Mouse (Mus musculus) midbrain, embryonic 16.5 days (tissue): ENCODE measurements at regions not wholly inside any gene's neighbourhood (a gene's known extent, or its start where the extent isn't known, plus 50 kb on each side); places are given as distances from the start of the nearest gene placed in this dataset.
A peak's percentile ranks its signal among the peaks of the same experiment; 100 is the strongest.

Source experiments
- ATAC-seq: fragments of 200-750 bp; cut with Nextera tagmentation; 2 replicates; pipeline ENCODE4 v1.8.0; 2017; ENCODE audit warnings: moderate TSS enrichment
- H3K27ac ChIP-seq: fragments of 300-500 bp; sonication (generic); 2 replicates; pipeline ENCODE4 v1.5.1; 2014; ENCODE audit warnings: mild to moderate bottlenecking, low read length, mixed read lengths
- H3K27me3 ChIP-seq: fragments of 300-500 bp; sonication (generic); 2 replicates; pipeline ENCODE4 v1.6.1; 2014; ENCODE audit warnings: low read depth, low read length, mixed read lengths; ENCODE audit not compliant: control insufficient read depth, insufficient read depth
- H3K36me3 ChIP-seq: fragments of 300-500 bp; sonication (generic); 2 replicates; pipeline ENCODE4 v1.6.1; 2014; ENCODE audit warnings: mild to moderate bottlenecking, low read length, moderate library complexity, mixed read lengths; ENCODE audit not compliant: control insufficient read depth, insufficient read depth
- H3K4me1 ChIP-seq: fragments of 300-500 bp; sonication (generic); 2 replicates; pipeline ENCODE4 v1.6.1; 2014; ENCODE audit warnings: mild to moderate bottlenecking, low read length, mixed read lengths; ENCODE audit not compliant: control insufficient read depth, insufficient read depth
- H3K4me2 ChIP-seq: fragments of 300-500 bp; sonication (generic); 2 replicates; pipeline ENCODE4 v1.6.1; 2014; ENCODE audit warnings: mild to moderate bottlenecking, low read length, mixed read lengths
- H3K4me3 ChIP-seq: fragments of 300-500 bp; sonication (generic); 2 replicates; pipeline ENCODE4 v1.5.1; 2014; ENCODE audit warnings: low read depth, mild to moderate bottlenecking, low read length, moderate library complexity, mixed read lengths
- H3K9ac ChIP-seq: fragments of 300-500 bp; sonication (generic); 2 replicates; pipeline ENCODE4 v1.6.1; 2014; ENCODE audit warnings: low read depth, low read length, mixed read lengths
- H3K9me3 ChIP-seq: fragments of 300-500 bp; sonication (generic); replicated peaks from 2 replicates; pipeline ENCODE4 v1.6.1; 2014; ENCODE audit warnings: mild to moderate bottlenecking, low read length, mixed read lengths; ENCODE audit not compliant: control insufficient read depth, poor library complexity, severe bottlenecking
- whole genome bisulfite sequencing: fragments of 180-500 bp; shearing (Covaris S2); extraction: QIAGEN DNeasy Blood & Tissue Kit; methylation state at CpG from one replicate; pipeline ENCODE4 v1.1.7; 2014; 5-methylcytosine and 5-hydroxymethylcytosine counted together

DNA sequence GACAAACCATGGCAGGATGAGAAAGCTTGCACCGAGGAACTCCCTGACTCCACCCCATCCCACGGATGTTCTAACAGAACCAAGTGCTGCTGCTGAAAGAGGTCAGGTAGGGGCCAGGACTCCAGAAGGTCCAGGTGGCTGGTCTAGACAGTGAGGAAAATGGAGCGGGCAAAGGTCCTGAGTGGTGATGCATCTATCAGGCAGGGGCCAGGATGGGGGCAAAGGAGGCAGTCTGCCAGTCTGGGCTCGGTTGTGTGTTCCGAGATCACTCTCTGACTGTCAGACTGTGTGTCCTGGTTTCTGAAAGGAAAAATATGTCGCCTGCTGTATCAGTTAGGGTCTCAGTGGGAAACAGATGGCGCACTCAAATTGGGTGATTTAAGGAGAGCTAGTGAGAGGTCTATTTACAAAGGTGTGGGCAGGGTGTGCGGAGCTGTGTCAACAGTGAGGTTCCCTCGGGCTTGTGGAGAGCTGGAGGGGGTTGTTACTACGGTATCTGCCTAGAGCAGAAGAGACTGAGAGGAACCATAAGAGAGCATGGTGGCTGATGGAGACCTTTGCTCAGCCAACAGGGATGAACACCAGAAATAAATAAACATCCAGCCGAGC, 168.3 kb upstream of the Csf3r start:
- ATAC-seq = 0 out of 2 replicates have a peak, but pooled peaks have one; percentile 21
- WGBS = 44% methylated on average over 11 of the region's 11 CpGs
- no peak overlapping the region for H3K27ac ChIP-seq
- H3K36me3 ChIP-seq = no peaks in the 10 kb centered on the region
- H3K4me1 ChIP-seq = peaks cover 5% of the 10 kb centered on the region
- no peak overlapping the region for H3K4me2 ChIP-seq
- no peak overlapping the region for H3K9ac ChIP-seq
- no peaks in the 10 kb centered on the region; the same call in 1 of the 2 replicates for H3K27me3 ChIP-seq
- no peaks in the 10 kb centered on the region for H3K9me3 ChIP-seq
- no peak overlapping the region for H3K4me3 ChIP-seq

DNA sequence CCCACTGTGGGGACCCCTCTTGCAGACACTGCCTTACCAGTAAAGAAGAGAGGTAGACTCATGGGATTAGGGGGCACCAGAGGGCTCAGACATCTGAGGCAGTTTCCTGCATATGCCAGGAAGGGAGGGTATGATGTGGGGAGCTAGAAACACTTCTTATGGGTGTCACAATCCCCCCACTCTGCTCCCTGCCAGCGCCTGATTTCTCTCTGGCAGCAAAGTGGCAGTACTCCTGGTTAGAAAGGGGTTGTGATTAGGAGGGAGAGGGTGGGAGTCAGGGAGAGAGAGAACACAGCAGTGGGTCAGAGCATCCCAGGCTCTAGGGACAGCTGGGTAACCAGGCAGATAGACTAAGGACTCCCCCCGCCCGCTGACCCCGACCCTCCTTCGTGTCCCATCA, 167.6 kb upstream of the Csf3r start:
- Histone ChIP-seq H3K27me3 (no peaks in the 10 kb centered on the region; the same call in 1 of the 2 replicates), H3K4me2 (no peak overlapping the region), H3K9ac (no peak overlapping the region), H3K9me3 (no peaks in the 10 kb centered on the region), H3K27ac (no peak overlapping the region), H3K4me1 (peaks cover 5% of the 10 kb centered on the region), H3K4me3 (no peak overlapping the region), H3K36me3 (no peaks in the 10 kb centered on the region)
- no peak for ATAC-seq
- WGBS = 63% methylated on average over 5 of the region's 5 CpGs

DNA sequence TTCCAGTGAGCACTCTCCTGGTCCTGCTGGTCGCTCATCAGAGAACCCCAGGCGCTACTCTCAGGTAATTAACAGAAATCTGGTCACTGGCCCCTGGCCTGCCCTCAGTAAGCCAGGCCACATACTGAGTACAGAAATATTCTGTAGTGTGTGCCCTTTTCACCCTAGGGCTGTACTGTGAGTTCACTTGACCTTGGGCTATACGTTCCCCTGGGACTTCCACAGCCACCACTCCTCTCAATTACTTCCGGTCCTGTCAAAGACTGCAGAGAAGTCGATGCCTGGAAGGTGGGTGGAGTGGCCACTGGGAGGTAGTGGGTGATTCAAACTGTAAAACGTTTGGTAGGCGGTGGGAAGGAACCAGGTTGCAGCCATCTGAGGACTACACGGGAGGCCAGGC, 159.3 kb upstream of the Csf3r start:
- Histone ChIP-seq H3K4me3 (no peak overlapping the region), H3K36me3 (no peaks in the 10 kb centered on the region), H3K4me2 (no peak overlapping the region), H3K4me1 (no peaks in the 10 kb centered on the region), H3K27me3 (no peaks in the 10 kb centered on the region; the same call in 1 of the 2 replicates), H3K27ac (no peak overlapping the region), H3K9ac (no peak overlapping the region), H3K9me3 (no peaks in the 10 kb centered on the region)
- no peak for ATAC-seq
- WGBS = 45% methylated on average over 8 of the region's 8 CpGs

DNA sequence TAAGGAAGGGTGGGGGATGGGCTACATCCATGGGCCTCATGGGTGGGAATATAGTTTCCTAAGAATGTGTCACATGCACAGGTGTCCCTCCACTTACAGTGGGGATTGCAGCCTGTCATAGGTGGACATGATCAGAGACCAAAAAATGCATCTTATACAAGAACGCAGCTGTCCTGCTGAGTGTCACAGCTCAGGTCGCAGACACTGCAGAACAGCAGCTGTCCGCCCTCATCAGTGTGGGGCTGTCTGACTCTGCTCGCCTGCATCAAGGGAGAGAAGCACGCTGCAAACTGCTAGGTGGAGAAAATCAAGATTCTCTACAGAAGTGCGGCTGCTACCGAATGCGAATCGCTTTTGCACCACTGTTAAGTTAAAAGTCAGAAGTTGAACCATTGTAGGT, 158.6 kb upstream of the Csf3r start:
- H3K27me3 ChIP-seq = no peaks in the 10 kb centered on the region; the same call in 1 of the 2 replicates
- no peaks in the 10 kb centered on the region for H3K4me1 ChIP-seq
- 68% methylated on average over 9 of the region's 9 CpGs for WGBS
- H3K9ac ChIP-seq = no peak overlapping the region
- ATAC-seq = no peak
- H3K9me3 ChIP-seq = no peaks in the 10 kb centered on the region
- no peak overlapping the region for H3K4me2 ChIP-seq
- H3K36me3 ChIP-seq = no peaks in the 10 kb centered on the region
- H3K4me3 ChIP-seq = no peak overlapping the region
- no peak overlapping the region for H3K27ac ChIP-seq

DNA sequence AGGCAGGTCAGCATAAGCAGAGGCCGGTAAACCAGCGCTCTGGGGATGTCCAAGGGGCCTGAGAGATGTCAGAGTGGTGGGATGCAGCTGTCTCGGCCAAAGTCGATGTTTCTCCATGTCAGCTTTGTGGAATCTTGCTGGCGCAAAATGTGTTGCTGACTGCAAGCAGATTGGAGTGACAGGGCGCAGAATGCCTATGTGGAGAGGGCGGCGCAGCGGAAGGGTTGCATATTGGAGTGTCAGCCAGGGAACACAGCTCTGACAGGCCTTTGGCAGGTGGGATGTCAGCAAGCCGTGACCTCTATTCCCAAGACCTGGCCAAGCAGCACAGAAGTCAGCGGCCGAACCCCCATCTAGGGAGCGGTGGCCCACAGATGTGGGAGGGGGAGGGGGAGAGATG, 153.1 kb upstream of the Csf3r start:
- Histone ChIP-seq H3K36me3 (no peaks in the 10 kb centered on the region), H3K4me3 (no peak overlapping the region), H3K9me3 (no peaks in the 10 kb centered on the region), H3K27ac (no peak overlapping the region), H3K27me3 (no peaks in the 10 kb centered on the region), H3K9ac (no peak overlapping the region), H3K4me2 (no peak overlapping the region), H3K4me1 (no peaks in the 10 kb centered on the region)
- WGBS = 83% methylated on average over 13 of the region's 13 CpGs
- no peak for ATAC-seq

DNA sequence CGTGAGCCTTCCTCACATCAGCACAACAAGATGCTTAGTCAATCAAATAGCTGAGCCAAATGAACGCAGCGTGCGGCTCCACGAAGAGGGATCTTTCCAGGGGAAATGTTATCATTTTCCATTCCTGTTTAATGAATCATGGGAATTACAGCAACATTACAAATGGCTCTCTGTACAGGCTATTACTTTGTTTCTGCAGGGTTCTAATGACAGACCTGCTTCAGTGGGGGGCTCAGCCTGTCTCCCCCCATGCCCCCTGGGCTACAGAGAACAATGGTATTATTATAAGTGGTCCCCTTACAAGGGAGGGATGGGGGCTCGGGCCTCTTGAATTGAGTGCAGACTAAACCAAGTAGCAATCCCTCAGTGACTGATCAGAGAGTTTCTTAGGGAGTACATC, 144.3 kb upstream of the Csf3r start:
- H3K9me3 ChIP-seq = no peaks in the 10 kb centered on the region
- 42% methylated on average over 6 of the region's 6 CpGs for WGBS
- no peak overlapping the region for H3K9ac ChIP-seq
- no peak overlapping the region for H3K27ac ChIP-seq
- no peaks in the 10 kb centered on the region for H3K27me3 ChIP-seq
- no peak overlapping the region for H3K4me3 ChIP-seq
- ATAC-seq = no peak
- peaks cover 14% of the 10 kb centered on the region; the same call in 1 of the 2 replicates for H3K4me1 ChIP-seq
- H3K36me3 ChIP-seq = no peaks in the 10 kb centered on the region
- H3K4me2 ChIP-seq = no peak overlapping the region

- Histone ChIP-seq H3K27me3 (no peaks in the 10 kb centered on the region), H3K27ac (0 out of 2 replicates have a peak overlapping the region, but pooled peaks have one; percentile 22), H3K4me1 (peaks cover 14% of the 10 kb centered on the region; the same call in 1 of the 2 replicates), H3K9ac (no peak overlapping the region), H3K4me3 (no peak overlapping the region), H3K9me3 (no peaks in the 10 kb centered on the region), H3K36me3 (no peaks in the 10 kb centered on the region), H3K4me2 (no peak overlapping the region)
- 41% methylated on average over 3 of the region's 3 CpGs for WGBS
- ATAC-seq = no peak
These were observed 141.8 kb upstream of the Csf3r start for GRCm38 (mm10) chr4:125882531-125882930.

- no peak overlapping the region for H3K4me3 ChIP-seq
- no peaks in the 10 kb centered on the region for H3K36me3 ChIP-seq
These were observed 133.8 kb upstream of the Csf3r start for GRCm38 (mm10) chr4:125890510-125890909.

GRCm38 (mm10) chr4:125893139-125893538, 131.2 kb upstream of the Csf3r start:
- H3K27me3 ChIP-seq = no peaks in the 10 kb centered on the region
- no peaks in the 10 kb centered on the region for H3K36me3 ChIP-seq
- H3K4me3 ChIP-seq = no peak overlapping the region
- H3K4me1 ChIP-seq = peaks cover 8% of the 10 kb centered on the region; the same call in 1 of the 2 replicates
- WGBS = 80% methylated on average over 6 of the region's 6 CpGs
- no peak overlapping the region for H3K9ac ChIP-seq
- H3K9me3 ChIP-seq = no peaks in the 10 kb centered on the region
- no peak for ATAC-seq
- H3K4me2 ChIP-seq = no peak overlapping the region
- H3K27ac ChIP-seq = no peak overlapping the region

More at GRCm38 (mm10) chr4:125890510-125890909, 133.8 kb upstream of the Csf3r start:
- peaks cover 4% of the 10 kb centered on the region; the same call in 1 of the 2 replicates for H3K4me1 ChIP-seq
- no peaks in the 10 kb centered on the region for H3K9me3 ChIP-seq
- no peak for ATAC-seq
- no peak overlapping the region for H3K4me2 ChIP-seq
- no peak overlapping the region for H3K9ac ChIP-seq
- WGBS = 59% methylated on average over 4 of the region's 4 CpGs
- H3K27ac ChIP-seq = no peak overlapping the region
- H3K27me3 ChIP-seq = no peaks in the 10 kb centered on the region
